Mouse (Mus musculus): ENCODE data around the gene Slc35g3.

GRCm38 (mm10) chr11:69801379-69801977 lies 39.7 kb upstream of the Slc35g3 start, which contains the start of gene Fgf11:
- no peak for TF ChIP-seq CTCF (IDR thresholded peaks at IDR 0.05)
- TF ChIP-seq EP300 (IDR thresholded peaks at IDR 0.05): no peak

Data from lung, postnatal 0 days (tissue).